Mouse (Mus musculus): ENCODE results near the gene Ddx6. TPM values are rescaled to one million over a fixed set of nuclear protein-coding genes. Genes with fewer than 3 reads are reported as not detected.

The Ddx6 gene
- polyA plus RNA-seq, 1 experiment from 2014 or later: 23.5 TPM

DNA sequence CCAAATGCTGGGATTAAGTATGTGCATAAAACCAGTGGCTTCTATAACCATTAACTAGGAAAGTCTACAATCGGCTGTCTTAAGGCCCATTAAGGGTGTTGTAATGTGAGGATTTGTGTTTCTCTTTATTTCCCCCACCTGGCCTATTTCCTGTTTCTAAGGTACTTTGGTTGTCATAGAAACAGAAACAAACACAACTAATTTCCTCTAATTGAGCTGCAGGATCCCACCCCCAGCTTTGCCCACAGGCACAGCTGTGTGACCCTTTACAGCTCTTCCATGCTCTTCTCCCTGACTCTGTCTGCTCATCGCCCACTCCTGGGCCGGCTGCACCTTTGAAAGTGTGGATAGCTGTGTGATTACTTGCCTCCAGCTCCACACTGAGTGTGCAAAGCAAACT is 23.3 kb upstream of the Ddx6 start:
- H3K9me3 ChIP-seq: peaks cover 7% of the 10 kb centered on the region; the same call in 1 of the 2 replicates
- DNase-seq (ENCODE audit: low spot score): peak; percentile 22
- peaks cover 5% of the 10 kb centered on the region for H3K4me1 ChIP-seq
- no peak overlapping the region for H3K4me3 ChIP-seq
- H3K27ac ChIP-seq (replicated peaks): no peak overlapping the region
- 46% methylated on average over 3 of the region's 3 CpGs for WGBS
- H3K36me3 ChIP-seq (replicated peaks): no peaks in the 10 kb centered on the region
- H3K27me3 ChIP-seq (replicated peaks; ENCODE audit: low read depth, poor library complexity, severe bottlenecking): no peaks in the 10 kb centered on the region

DNA sequence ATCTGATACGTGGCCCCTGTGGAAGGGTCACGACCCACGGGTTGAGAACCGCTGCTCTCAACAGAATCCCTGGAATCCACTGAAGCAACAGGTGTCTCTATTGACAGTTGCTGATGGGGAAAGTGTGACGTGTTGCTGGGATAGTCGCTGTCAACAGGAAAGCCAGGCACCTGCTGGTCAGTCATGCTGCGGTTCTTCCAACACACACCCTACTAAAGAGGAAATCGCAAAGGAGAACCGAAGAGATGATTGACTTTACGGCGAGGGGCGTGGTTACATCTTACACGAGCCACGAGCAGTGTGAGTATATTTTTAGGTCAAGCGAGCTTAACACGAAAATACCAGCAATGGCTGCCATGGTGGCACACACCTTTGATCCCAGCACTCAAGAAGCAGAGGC is 22.3 kb upstream of the Ddx6 start:
- peaks cover 7% of the 10 kb centered on the region; the same call in 1 of the 2 replicates for H3K9me3 ChIP-seq
- WGBS: 87% methylated on average over 16 of the region's 16 CpGs
- H3K4me1 ChIP-seq: peaks cover 10% of the 10 kb centered on the region
- no peaks in the 10 kb centered on the region for H3K27me3 ChIP-seq (replicated peaks; ENCODE audit: low read depth, poor library complexity, severe bottlenecking)
- no peaks in the 10 kb centered on the region for H3K36me3 ChIP-seq (replicated peaks)
- H3K27ac ChIP-seq (replicated peaks): no peak overlapping the region
- no peak for DNase-seq (ENCODE audit: low spot score)
- H3K4me3 ChIP-seq: no peak overlapping the region

DNA sequence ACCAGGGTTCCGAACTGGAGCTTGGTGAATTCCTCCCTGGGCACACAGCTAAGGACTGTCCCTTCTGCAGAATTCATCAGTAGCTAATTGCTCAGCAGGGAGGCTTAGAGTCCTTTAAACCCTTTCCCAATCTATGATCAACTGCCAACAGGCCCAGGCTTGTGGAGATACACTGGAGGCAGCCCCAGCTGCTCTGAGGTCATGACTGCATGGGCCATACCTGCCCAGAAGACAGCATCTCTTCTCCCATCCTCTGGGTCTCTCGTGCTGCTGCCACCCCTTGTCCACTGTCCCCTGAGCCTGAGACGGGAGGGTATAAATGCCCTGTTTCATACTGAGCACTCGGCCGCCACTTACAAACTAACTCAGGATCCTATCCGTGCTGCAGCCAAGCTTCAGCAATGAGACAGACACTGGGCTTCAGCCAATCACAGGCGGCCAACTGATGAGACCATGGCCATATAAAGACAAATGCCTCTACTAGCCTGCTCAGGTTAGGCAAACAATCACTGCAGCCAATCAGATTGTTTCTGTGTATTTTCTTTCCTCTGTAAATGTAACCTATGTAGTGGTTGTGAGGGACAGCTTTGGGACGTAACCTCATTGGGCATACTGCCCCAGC is 17.9 kb upstream of the Ddx6 start:
- WGBS: 71% methylated on average over 8 of the region's 8 CpGs
- H3K9me3 ChIP-seq: peaks cover 7% of the 10 kb centered on the region; the same call in 1 of the 2 replicates
- no peak overlapping the region for H3K4me3 ChIP-seq
- no peak for DNase-seq (ENCODE audit: low spot score)
- H3K36me3 ChIP-seq (replicated peaks): no peaks in the 10 kb centered on the region
- H3K27ac ChIP-seq (replicated peaks): no peak overlapping the region
- H3K27me3 ChIP-seq (replicated peaks; ENCODE audit: low read depth, poor library complexity, severe bottlenecking): no peaks in the 10 kb centered on the region
- H3K4me1 ChIP-seq: peaks cover 10% of the 10 kb centered on the region

DNA sequence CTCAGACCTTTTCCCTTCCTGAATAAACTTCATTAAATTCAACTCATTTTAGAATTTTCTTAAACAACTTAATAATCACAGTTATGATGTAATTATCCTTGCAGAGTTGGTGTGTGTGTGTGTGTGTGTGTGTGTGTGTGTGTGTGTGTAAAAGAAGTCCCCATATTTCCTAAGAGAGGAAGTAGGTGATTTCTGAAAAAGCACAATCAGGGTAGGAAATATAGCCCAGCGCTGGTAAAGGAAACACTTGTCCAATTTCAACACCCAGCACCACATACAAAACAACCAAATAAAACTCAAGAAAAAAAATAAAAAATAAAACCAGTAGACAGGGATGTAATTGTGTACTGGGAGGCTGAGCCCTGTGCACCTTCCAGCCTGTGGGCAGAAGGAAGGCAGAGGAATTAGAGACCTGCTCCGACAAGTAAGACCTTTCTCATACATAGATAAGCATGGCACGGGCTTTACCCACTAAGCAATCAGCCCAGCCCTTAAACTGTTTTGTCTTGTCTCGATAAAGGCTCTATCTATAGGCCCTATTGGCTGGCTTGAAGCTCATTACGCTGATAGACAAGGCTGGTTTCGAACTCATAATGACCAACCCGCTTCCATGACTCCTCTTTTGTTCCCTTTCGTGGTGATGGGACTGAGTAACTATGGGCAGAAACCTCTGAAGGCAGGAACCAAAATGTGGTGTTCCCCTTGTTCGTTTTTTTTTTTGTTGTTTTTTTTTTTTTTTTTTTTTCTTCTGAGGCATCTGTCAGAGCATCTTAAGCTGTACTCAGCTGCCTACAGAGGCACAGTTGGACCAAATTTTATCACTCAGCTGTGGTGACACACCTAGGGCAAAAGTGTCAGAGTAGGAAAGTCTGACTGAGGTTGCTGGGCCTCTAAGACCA is 17.2 kb upstream of the Ddx6 start:
- Histone ChIP-seq H3K9me3 (peaks cover 7% of the 10 kb centered on the region; the same call in 1 of the 2 replicates), H3K4me3 (no peak overlapping the region), H3K4me1 (peaks cover 9% of the 10 kb centered on the region), H3K27me3 (replicated peaks; ENCODE audit: low read depth, poor library complexity, severe bottlenecking) (no peaks in the 10 kb centered on the region), H3K27ac (replicated peaks) (no peak overlapping the region), H3K36me3 (replicated peaks) (no peaks in the 10 kb centered on the region)
- DNase-seq (ENCODE audit: low spot score): no peak
- 87% methylated on average over 9 of the region's 9 CpGs for WGBS

DNA sequence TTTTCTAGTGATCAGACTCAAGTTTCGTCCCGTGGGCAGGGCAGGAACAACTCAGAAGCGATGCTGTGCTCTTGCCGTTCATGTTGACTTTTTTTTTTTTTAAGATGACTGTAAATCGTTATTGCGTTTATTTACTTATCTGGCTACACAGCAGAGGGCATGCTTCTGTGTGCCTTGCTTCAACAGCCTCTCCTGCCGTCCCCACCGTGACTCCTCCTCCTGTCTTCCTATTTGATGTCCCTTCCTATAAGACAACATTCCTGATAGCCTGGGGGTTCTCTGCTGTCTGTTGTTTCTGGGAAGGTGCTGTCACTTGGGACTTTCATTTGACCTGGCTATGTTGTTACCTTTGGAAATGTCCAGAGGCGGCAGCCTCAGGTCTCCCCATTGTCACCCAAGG is 16.1 kb upstream of the Ddx6 start:
- Histone ChIP-seq H3K9me3 (peaks cover 7% of the 10 kb centered on the region; the same call in 1 of the 2 replicates), H3K4me3 (no peak overlapping the region), H3K36me3 (replicated peaks) (no peaks in the 10 kb centered on the region), H3K27me3 (replicated peaks; ENCODE audit: low read depth, poor library complexity, severe bottlenecking) (no peaks in the 10 kb centered on the region), H3K27ac (replicated peaks) (no peak overlapping the region), H3K4me1 (peaks cover 9% of the 10 kb centered on the region)
- WGBS: 54% methylated on average over 9 of the region's 9 CpGs
- DNase-seq (ENCODE audit: low spot score): no peak

DNA sequence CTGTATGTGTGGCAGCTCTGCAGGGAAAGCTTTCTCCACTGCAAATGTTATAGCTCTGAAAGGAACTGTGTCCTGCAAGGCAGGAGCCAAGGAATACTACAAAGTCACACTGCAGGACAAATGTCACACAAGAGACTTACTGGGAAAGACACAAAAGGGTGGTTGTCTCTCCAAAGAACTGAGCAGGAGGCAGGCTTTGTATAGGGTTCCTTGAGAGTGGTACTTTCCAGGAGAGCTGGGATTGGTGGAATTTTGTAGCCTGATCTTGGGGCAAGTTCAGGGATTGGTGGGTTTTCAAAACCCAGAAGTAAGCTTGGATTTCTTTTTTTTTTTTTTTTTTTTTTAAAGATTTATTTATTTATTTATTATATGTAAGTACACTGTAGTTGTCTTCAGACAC is 15.6 kb upstream of the Ddx6 start:
- Histone ChIP-seq H3K27ac (replicated peaks) (no peak overlapping the region), H3K27me3 (replicated peaks; ENCODE audit: low read depth, poor library complexity, severe bottlenecking) (no peaks in the 10 kb centered on the region), H3K36me3 (replicated peaks) (no peaks in the 10 kb centered on the region), H3K9me3 (peaks cover 3% of the 10 kb centered on the region; the same call in 1 of the 2 replicates), H3K4me1 (peaks cover 9% of the 10 kb centered on the region), H3K4me3 (no peak overlapping the region)
- DNase-seq (ENCODE audit: low spot score): no peak

DNA sequence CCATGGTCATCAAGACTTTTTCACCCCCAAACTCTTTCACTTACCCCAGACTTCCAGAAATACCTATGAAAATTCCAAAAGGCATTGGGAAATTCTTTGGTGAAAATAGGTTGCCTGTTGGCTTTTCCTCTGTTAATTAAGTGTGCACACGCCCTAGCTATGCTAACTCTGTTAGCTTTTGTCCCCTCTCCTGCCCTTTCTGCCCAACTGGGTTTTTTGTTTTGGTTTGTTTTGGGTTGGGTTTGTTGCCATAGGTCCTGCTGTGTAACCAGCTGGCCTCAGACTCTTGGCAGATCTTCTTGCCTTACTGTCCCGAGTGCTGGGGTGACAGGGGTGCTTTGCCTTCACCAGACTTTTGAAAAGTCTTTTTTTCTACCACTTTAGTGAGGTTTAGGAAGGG is 13.7 kb upstream of the Ddx6 start:
- no peaks in the 10 kb centered on the region for H3K36me3 ChIP-seq (replicated peaks)
- no peak overlapping the region for H3K4me3 ChIP-seq
- H3K9me3 ChIP-seq: no peaks in the 10 kb centered on the region
- DNase-seq (ENCODE audit: low spot score): no peak
- 8% methylated on average over 2 of the region's 2 CpGs for WGBS
- no peaks in the 10 kb centered on the region for H3K27me3 ChIP-seq (replicated peaks; ENCODE audit: low read depth, poor library complexity, severe bottlenecking)
- peaks cover 9% of the 10 kb centered on the region for H3K4me1 ChIP-seq
- no peak overlapping the region for H3K27ac ChIP-seq (replicated peaks)

DNA sequence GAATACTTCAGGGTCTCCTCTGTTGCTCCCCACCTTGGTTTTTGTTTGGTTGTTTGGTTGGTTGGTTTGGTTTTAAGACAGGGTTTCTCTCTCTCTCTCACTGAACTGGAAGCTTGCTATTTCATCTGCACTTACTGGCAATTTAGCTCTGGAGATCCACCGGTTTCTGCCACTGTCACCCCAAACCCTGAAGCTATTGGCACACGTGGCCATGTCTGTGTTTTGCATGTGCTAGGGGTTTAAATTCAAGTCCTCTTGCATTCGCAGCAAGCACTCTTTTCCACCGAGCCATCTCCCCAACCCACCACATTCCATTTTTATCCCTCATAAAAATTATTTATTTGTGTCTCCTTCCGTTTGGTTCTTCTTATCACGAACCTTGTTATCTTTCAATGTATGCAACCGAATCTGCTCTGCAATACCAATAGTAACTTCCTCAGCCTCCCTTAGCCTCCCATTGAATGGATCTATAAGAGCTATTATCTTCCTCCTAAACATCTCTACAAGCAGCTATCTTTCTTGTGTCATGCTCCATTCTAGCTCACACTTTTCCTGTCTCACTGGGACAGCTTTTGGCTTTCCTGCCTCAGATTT is 13.0 kb upstream of the Ddx6 start:
- 81% methylated on average over 7 of the region's 7 CpGs for WGBS
- Histone ChIP-seq H3K4me3 (no peak overlapping the region), H3K4me1 (peaks cover 7% of the 10 kb centered on the region)

DNA sequence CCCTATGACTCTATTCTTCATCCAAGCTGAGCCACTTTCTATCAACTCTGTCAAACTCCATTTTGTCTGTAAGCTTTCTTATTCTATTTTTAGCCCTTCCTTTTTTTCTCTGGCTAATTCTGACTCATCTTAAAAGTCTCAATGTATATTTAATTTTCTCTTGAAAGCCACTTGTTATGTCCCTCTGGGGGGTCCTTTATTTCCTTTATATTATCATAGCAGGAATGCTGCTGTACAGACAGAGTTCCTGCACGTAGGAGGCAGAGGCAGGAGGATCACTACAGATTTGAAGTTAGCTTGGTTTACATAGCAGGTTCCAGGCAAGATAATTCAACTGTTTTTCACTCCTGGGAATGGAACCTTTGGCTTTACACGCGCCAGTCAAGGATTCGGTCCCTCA is 11.5 kb upstream of the Ddx6 start:
- no peaks in the 10 kb centered on the region for H3K36me3 ChIP-seq (replicated peaks)
- H3K27me3 ChIP-seq (replicated peaks; ENCODE audit: low read depth, poor library complexity, severe bottlenecking): peaks cover 12% of the 10 kb centered on the region
- no peak overlapping the region for H3K4me3 ChIP-seq
- no peak for DNase-seq (ENCODE audit: low spot score)
- 85% methylated on average over 4 of the region's 4 CpGs for WGBS
- H3K27ac ChIP-seq (replicated peaks): no peak overlapping the region
- peaks cover 9% of the 10 kb centered on the region for H3K4me1 ChIP-seq
- H3K9me3 ChIP-seq: no peaks in the 10 kb centered on the region

More for the DNA sequence above, 13.0 kb upstream of the Ddx6 start:
- Histone ChIP-seq H3K9me3 (no peaks in the 10 kb centered on the region), H3K27me3 (replicated peaks; ENCODE audit: low read depth, poor library complexity, severe bottlenecking) (no peaks in the 10 kb centered on the region), H3K36me3 (replicated peaks) (no peaks in the 10 kb centered on the region), H3K27ac (replicated peaks) (no peak overlapping the region)
- no peak for DNase-seq (ENCODE audit: low spot score)

DNA sequence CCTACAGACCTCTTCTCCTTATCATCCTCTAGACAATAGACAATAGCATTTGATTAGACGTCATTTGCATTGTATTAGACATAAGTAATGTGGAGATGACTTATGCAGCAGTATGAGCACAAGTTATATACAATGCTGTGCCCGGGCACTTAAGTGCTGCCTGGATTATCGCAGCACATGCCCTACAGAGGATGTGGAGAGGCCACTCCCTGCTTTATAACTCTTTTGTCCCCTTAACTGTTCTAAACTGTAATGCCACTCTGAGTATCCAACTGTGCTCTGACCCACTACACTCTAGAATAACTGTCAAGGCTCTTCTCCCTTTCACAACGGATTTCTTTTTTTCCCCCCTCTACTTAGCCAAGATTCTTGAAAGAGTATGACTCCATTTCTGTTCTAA is 10.8 kb upstream of the Ddx6 start:
- Histone ChIP-seq H3K27me3 (replicated peaks; ENCODE audit: low read depth, poor library complexity, severe bottlenecking) (peaks cover 15% of the 10 kb centered on the region), H3K9me3 (no peaks in the 10 kb centered on the region), H3K4me3 (no peak overlapping the region), H3K36me3 (replicated peaks) (no peaks in the 10 kb centered on the region), H3K27ac (replicated peaks) (no peak overlapping the region), H3K4me1 (peaks cover 12% of the 10 kb centered on the region)
- WGBS: 92% methylated on average over 4 of the region's 4 CpGs
- DNase-seq (ENCODE audit: low spot score): no peak

DNA sequence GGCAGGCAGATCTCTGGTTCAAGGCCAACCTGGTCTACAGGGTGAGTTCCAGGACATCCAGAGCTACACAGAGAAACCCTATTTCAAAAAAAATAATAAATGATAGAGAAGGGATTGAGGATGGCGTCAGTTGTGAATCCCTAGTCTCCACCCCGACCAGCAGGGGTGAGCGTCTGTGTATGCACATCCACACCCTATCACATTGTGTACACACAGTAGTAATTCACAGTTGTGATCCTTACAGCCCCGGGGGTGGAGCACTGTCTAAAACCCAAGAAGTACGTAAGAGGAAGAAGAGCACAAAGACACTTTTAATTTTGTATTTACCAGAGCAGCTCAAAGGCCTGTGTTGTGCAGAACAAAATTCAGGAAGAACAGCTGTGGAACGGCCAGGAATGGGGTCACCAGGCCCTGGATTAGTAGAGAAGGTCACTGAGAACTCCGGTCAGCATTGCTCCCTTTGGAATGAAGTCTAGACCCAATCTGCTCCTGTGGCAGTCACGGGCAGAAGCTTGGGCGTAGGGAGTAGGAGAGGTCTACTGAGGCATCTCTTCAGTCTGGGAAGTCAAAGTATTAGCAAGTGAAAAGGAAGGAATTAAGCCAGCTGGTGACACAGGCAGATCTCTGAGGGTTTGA is 9.7 kb upstream of the Ddx6 start:
- DNase-seq (ENCODE audit: low spot score): no peak
- Histone ChIP-seq H3K36me3 (replicated peaks) (no peaks in the 10 kb centered on the region), H3K27ac (replicated peaks) (no peak overlapping the region), H3K9me3 (no peaks in the 10 kb centered on the region), H3K4me1 (peaks cover 23% of the 10 kb centered on the region), H3K27me3 (replicated peaks; ENCODE audit: low read depth, poor library complexity, severe bottlenecking) (peaks cover 15% of the 10 kb centered on the region), H3K4me3 (no peak overlapping the region)
- WGBS: 82% methylated on average over 9 of the region's 9 CpGs

DNA sequence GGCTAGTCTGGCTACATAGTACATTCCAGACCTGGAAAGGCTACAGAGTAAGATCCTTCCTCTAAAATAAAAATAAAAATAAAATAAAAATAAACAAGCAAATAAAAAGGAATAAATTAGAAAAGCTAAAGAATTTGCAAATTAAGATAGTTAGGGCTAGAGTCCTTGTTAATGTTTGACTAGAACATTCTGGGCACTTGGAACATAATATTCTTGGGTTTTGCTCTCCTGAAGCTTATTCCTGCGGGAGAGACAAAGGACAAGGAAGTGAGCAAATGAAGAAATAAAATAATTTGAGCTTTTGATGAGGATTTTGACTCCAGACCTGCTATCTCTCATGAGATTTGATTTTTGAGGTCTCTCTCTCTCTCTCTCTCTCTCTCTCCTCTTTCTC is 9.2 kb upstream of the Ddx6 start:
- Histone ChIP-seq H3K9me3 (no peaks in the 10 kb centered on the region), H3K4me3 (no peak overlapping the region), H3K27ac (replicated peaks) (no peak overlapping the region), H3K36me3 (replicated peaks) (no peaks in the 10 kb centered on the region), H3K4me1 (peaks cover 26% of the 10 kb centered on the region), H3K27me3 (replicated peaks; ENCODE audit: low read depth, poor library complexity, severe bottlenecking) (peaks cover 15% of the 10 kb centered on the region)
- WGBS: 86% methylated on average over 1 of the region's 1 CpGs
- no peak for DNase-seq (ENCODE audit: low spot score)

All from embryonic facial prominence, embryonic 10.5 days (tissue).